Mouse (Mus musculus): ENCODE data around the gene Thbs3. TPM values are rescaled to one million over a fixed set of nuclear protein-coding genes. Genes with fewer than 3 reads are reported as not detected.

The Thbs3 gene
- total and polyA plus RNA-seq, 2 experiments from 2014 or later, result 17.4 to 26.4 TPM

- no peak overlapping the region for H3K4me3 ChIP-seq (ENCODE audit: low read depth, low read length)
- ATAC-seq (ENCODE audit: insufficient read depth, low read depth), result no peak
- peaks cover 23% of the 10 kb centered on the region for H3K4me1 ChIP-seq (ENCODE audit: control insufficient read depth, insufficient read depth)
Observed at GRCm38 (mm10) chr3:89231345-89231744, 16.4 kb downstream of the Thbs3 start.

GRCm38 (mm10) chr3:89231772-89232275 is 16.8 kb downstream of the Thbs3 start:
- TF ChIP-seq CTCF (IDR thresholded peaks at IDR 0.05; ENCODE audit: low read depth) (no peak), EP300 (IDR thresholded peaks at IDR 0.05; ENCODE audit: low read depth) (no peak)
- ATAC-seq (ENCODE audit: insufficient read depth, low read depth) (no peak), DNase-seq (ENCODE audit: low spot score) (no peak)
- no peaks in the 10 kb centered on the region for H3K36me3 ChIP-seq (replicated peaks; ENCODE audit: control insufficient read depth, insufficient read depth, low read length)
- 0 out of 2 replicates have a peak, but pooled peaks cover 9% of the 10 kb centered on the region for H3K27me3 ChIP-seq (ENCODE audit: control insufficient read depth, insufficient read depth, low read length)
- H3K9ac ChIP-seq (replicated peaks; ENCODE audit: low read depth, low read length), result no peak overlapping the region
- no peak overlapping the region for H3K4me3 ChIP-seq (ENCODE audit: low read depth, low read length)
- no peaks in the 10 kb centered on the region for H3K9me3 ChIP-seq (replicated peaks; ENCODE audit: control insufficient read depth, low read length)
- 68% methylated on average over 16 of the region's 16 CpGs for WGBS
- peaks cover 21% of the 10 kb centered on the region for H3K4me1 ChIP-seq (ENCODE audit: control insufficient read depth, insufficient read depth)
- no peak overlapping the region for H3K4me2 ChIP-seq (ENCODE audit: low read depth, low read length)
- no peak overlapping the region for H3K27ac ChIP-seq (ENCODE audit: low read depth)

More at GRCm38 (mm10) chr3:89231345-89231744, 16.4 kb downstream of the Thbs3 start:
- no peak for DNase-seq (ENCODE audit: low spot score)
- no peak overlapping the region for H3K27ac ChIP-seq (ENCODE audit: low read depth)
- H3K4me2 ChIP-seq (ENCODE audit: low read depth, low read length), result no peak overlapping the region
- H3K27me3 ChIP-seq (ENCODE audit: control insufficient read depth, insufficient read depth, low read length), result peaks cover 11% of the 10 kb centered on the region; the same call in 1 of the 2 replicates
- H3K36me3 ChIP-seq (replicated peaks; ENCODE audit: control insufficient read depth, insufficient read depth, low read length), result no peaks in the 10 kb centered on the region
- H3K9me3 ChIP-seq (replicated peaks; ENCODE audit: control insufficient read depth, low read length), result no peaks in the 10 kb centered on the region
- H3K9ac ChIP-seq (replicated peaks; ENCODE audit: low read depth, low read length), result no peak overlapping the region
- WGBS, result 47% methylated on average over 7 of the region's 7 CpGs
- TF ChIP-seq EP300 (IDR thresholded peaks at IDR 0.05; ENCODE audit: low read depth) (no peak), CTCF (IDR thresholded peaks at IDR 0.05; ENCODE audit: low read depth) (no peak)

GRCm38 (mm10) chr3:89232614-89233013 is 17.6 kb downstream of the Thbs3 start:
- H3K4me1 ChIP-seq (ENCODE audit: control insufficient read depth, insufficient read depth), result peaks cover 17% of the 10 kb centered on the region
- H3K36me3 ChIP-seq (replicated peaks; ENCODE audit: control insufficient read depth, insufficient read depth, low read length), result no peaks in the 10 kb centered on the region
- no peak overlapping the region for H3K27ac ChIP-seq (ENCODE audit: low read depth)
- ATAC-seq (ENCODE audit: insufficient read depth, low read depth) (no peak), DNase-seq (ENCODE audit: low spot score) (no peak)
- no peak overlapping the region for H3K9ac ChIP-seq (replicated peaks; ENCODE audit: low read depth, low read length)
- TF ChIP-seq CTCF (IDR thresholded peaks at IDR 0.05; ENCODE audit: low read depth) (no peak), EP300 (IDR thresholded peaks at IDR 0.05; ENCODE audit: low read depth) (no peak)
- 74% methylated on average over 6 of the region's 6 CpGs for WGBS
- no peak overlapping the region for H3K4me2 ChIP-seq (ENCODE audit: low read depth, low read length)
- H3K9me3 ChIP-seq (replicated peaks; ENCODE audit: control insufficient read depth, low read length), result no peaks in the 10 kb centered on the region
- 0 out of 2 replicates have a peak, but pooled peaks cover 5% of the 10 kb centered on the region for H3K27me3 ChIP-seq (ENCODE audit: control insufficient read depth, insufficient read depth, low read length)
- no peak overlapping the region for H3K4me3 ChIP-seq (ENCODE audit: low read depth, low read length)

- Histone ChIP-seq H3K9ac (replicated peaks; ENCODE audit: low read depth, low read length) (no peak overlapping the region), H3K9me3 (replicated peaks; ENCODE audit: control insufficient read depth, low read length) (no peaks in the 10 kb centered on the region), H3K4me1 (ENCODE audit: control insufficient read depth, insufficient read depth) (peaks cover 12% of the 10 kb centered on the region), H3K27ac (ENCODE audit: low read depth) (peak overlapping the region; percentile 31; the same call in 1 of the 2 replicates), H3K4me2 (ENCODE audit: low read depth, low read length) (no peak overlapping the region), H3K4me3 (ENCODE audit: low read depth, low read length) (no peak overlapping the region), H3K27me3 (ENCODE audit: control insufficient read depth, insufficient read depth, low read length) (0 out of 2 replicates have a peak, but pooled peaks cover 5% of the 10 kb centered on the region), H3K36me3 (replicated peaks; ENCODE audit: control insufficient read depth, insufficient read depth, low read length) (no peaks in the 10 kb centered on the region)
- WGBS, result 36% methylated on average over 14 of the region's 14 CpGs
- peak; percentile 65 for ATAC-seq (ENCODE audit: insufficient read depth, low read depth)
- DNase-seq (ENCODE audit: low spot score), result no peak
- TF ChIP-seq EP300 (IDR thresholded peaks at IDR 0.05; ENCODE audit: low read depth) (no peak), CTCF (IDR thresholded peaks at IDR 0.05; ENCODE audit: low read depth) (no peak)
Observed at GRCm38 (mm10) chr3:89233562-89234110, 18.7 kb downstream of the Thbs3 start.

- no peak overlapping the region for H3K4me2 ChIP-seq (ENCODE audit: low read depth, low read length)
- no peaks in the 10 kb centered on the region for H3K9me3 ChIP-seq (replicated peaks; ENCODE audit: control insufficient read depth, low read length)
- WGBS, result 78% methylated on average over 10 of the region's 10 CpGs
- H3K36me3 ChIP-seq (replicated peaks; ENCODE audit: control insufficient read depth, insufficient read depth, low read length), result no peaks in the 10 kb centered on the region
- no peak for ATAC-seq (ENCODE audit: insufficient read depth, low read depth)
- no peak overlapping the region for H3K4me3 ChIP-seq (ENCODE audit: low read depth, low read length)
- no peak for DNase-seq (ENCODE audit: low spot score)
- no peak overlapping the region for H3K27ac ChIP-seq (ENCODE audit: low read depth)
- H3K27me3 ChIP-seq (ENCODE audit: control insufficient read depth, insufficient read depth, low read length), result no peaks in the 10 kb centered on the region
- H3K4me1 ChIP-seq (ENCODE audit: control insufficient read depth, insufficient read depth), result peaks cover 12% of the 10 kb centered on the region
- TF ChIP-seq EP300 (IDR thresholded peaks at IDR 0.05; ENCODE audit: low read depth) (no peak), CTCF (IDR thresholded peaks at IDR 0.05; ENCODE audit: low read depth) (no peak)
- no peak overlapping the region for H3K9ac ChIP-seq (replicated peaks; ENCODE audit: low read depth, low read length)
Observed at GRCm38 (mm10) chr3:89236516-89236915, 21.5 kb downstream of the Thbs3 start.

- H3K4me1 ChIP-seq (ENCODE audit: control insufficient read depth, insufficient read depth), result peaks cover 12% of the 10 kb centered on the region
- no peak for TF ChIP-seq EP300 (IDR thresholded peaks at IDR 0.05; ENCODE audit: low read depth)
- TF ChIP-seq CTCF (IDR thresholded peaks at IDR 0.05; ENCODE audit: low read depth), result no peak
- ATAC-seq (ENCODE audit: insufficient read depth, low read depth), result no peak
- no peaks in the 10 kb centered on the region for H3K36me3 ChIP-seq (replicated peaks; ENCODE audit: control insufficient read depth, insufficient read depth, low read length)
- H3K27ac ChIP-seq (ENCODE audit: low read depth), result no peak overlapping the region
- H3K9ac ChIP-seq (replicated peaks; ENCODE audit: low read depth, low read length), result no peak overlapping the region
- no peaks in the 10 kb centered on the region for H3K9me3 ChIP-seq (replicated peaks; ENCODE audit: control insufficient read depth, low read length)
- no peak for DNase-seq (ENCODE audit: low spot score)
- no peaks in the 10 kb centered on the region for H3K27me3 ChIP-seq (ENCODE audit: control insufficient read depth, insufficient read depth, low read length)
- 88% methylated on average over 21 of the region's 21 CpGs for WGBS
- no peak overlapping the region for H3K4me2 ChIP-seq (ENCODE audit: low read depth, low read length)
- H3K4me3 ChIP-seq (ENCODE audit: low read depth, low read length), result no peak overlapping the region
Observed at GRCm38 (mm10) chr3:89237682-89238081, 22.7 kb downstream of the Thbs3 start.
